Mouse (Mus musculus) midbrain, embryonic 13.5 days (tissue): ENCODE data around the gene Dab2ip. TPM values are rescaled to one million over a fixed set of nuclear protein-coding genes. Genes with fewer than 3 reads are reported as not detected.

Experiments
- ATAC-seq: fragments of 200-750 bp; cut with Nextera tagmentation; 2 replicates; pipeline ENCODE4 v1.8.0; 2017; ENCODE audit warnings: mild to moderate bottlenecking, moderate TSS enrichment, moderate library complexity
- H3K27ac ChIP-seq: fragments of 300-500 bp; sonication (generic); 2 replicates; pipeline ENCODE4 v1.5.1; 2015; ENCODE audit warnings: inconsistent platforms, mild to moderate bottlenecking, moderate library complexity
- H3K27me3 ChIP-seq: fragments of 300-500 bp; sonication (generic); 2 replicates; pipeline ENCODE4 v1.6.1; 2015; ENCODE audit warnings: mild to moderate bottlenecking, inconsistent platforms
- H3K36me3 ChIP-seq: fragments of 300-500 bp; sonication (generic); 2 replicates; pipeline ENCODE4 v1.6.1; 2015; ENCODE audit warnings: mild to moderate bottlenecking, inconsistent platforms
- H3K4me1 ChIP-seq: fragments of 300-500 bp; sonication (generic); replicated peaks from 2 replicates; pipeline ENCODE4 v1.6.1; 2015; ENCODE audit warnings: inconsistent platforms
- H3K4me2 ChIP-seq: fragments of 300-500 bp; sonication (generic); replicated peaks from 2 replicates; pipeline ENCODE4 v1.6.1; 2015; ENCODE audit warnings: moderate library complexity, mild to moderate bottlenecking, inconsistent platforms
- H3K4me3 ChIP-seq: fragments of 300-500 bp; sonication (generic); replicated peaks from 2 replicates; pipeline ENCODE4 v1.5.1; 2015; ENCODE audit warnings: mild to moderate bottlenecking, inconsistent platforms
- H3K9ac ChIP-seq: fragments of 300-500 bp; sonication (generic); replicated peaks from 2 replicates; pipeline ENCODE4 v1.6.1; 2015; ENCODE audit warnings: mild to moderate bottlenecking, inconsistent platforms
- H3K9me3 ChIP-seq: fragments of 300-500 bp; sonication (generic); 2 replicates; pipeline ENCODE4 v1.6.1; 2016; ENCODE audit warnings: mild to moderate bottlenecking, inconsistent platforms
- WGBS: fragments of 180-500 bp; shearing (Covaris S2); methylation state at CpG from one replicate; pipeline ENCODE4 v1.1.7; 2015; 5-methylcytosine and 5-hydroxymethylcytosine counted together
- polyA plus RNA-seq: library from polyadenylated mRNA; unstranded; fragments of >200 nt; fragmentation: Nextera tagmentation; extraction: Ambion mirVana; gene quantifications from 2 replicates; pipeline ENCODE4 v1.2.1, GENCODE M21; 2015

The Dab2ip gene
- polyA plus RNA-seq, 1 experiment from 2014 or later = 36.3 TPM

GRCm38 (mm10) chr2:35619532-35619931 is 61.5 kb downstream of the Dab2ip start:
- no peak overlapping the region for H3K9ac ChIP-seq
- no peak overlapping the region for H3K27ac ChIP-seq
- 46% methylated on average over 2 of the region's 2 CpGs for WGBS

GRCm38 (mm10) chr2:35620364-35621224 is 62.5 kb downstream of the Dab2ip start:
- H3K27me3 ChIP-seq = peaks cover 5% of the 10 kb centered on the region; the same call in 1 of the 2 replicates
- 21% methylated on average over 7 of the region's 7 CpGs for WGBS
- H3K9me3 ChIP-seq = no peaks in the 10 kb centered on the region
- no peak overlapping the region for H3K4me3 ChIP-seq
- no peaks in the 10 kb centered on the region for H3K36me3 ChIP-seq
- H3K4me1 ChIP-seq = peaks cover 59% of the 10 kb centered on the region
- no peak overlapping the region for H3K9ac ChIP-seq
- H3K27ac ChIP-seq = no peak overlapping the region
- H3K4me2 ChIP-seq = peak overlapping the region; percentile 37
- ATAC-seq = peak; percentile 46

More at GRCm38 (mm10) chr2:35619532-35619931, 61.5 kb downstream of the Dab2ip start:
- Histone ChIP-seq H3K4me1 (peaks cover 54% of the 10 kb centered on the region), H3K4me3 (no peak overlapping the region), H3K36me3 (no peaks in the 10 kb centered on the region), H3K27me3 (peaks cover 5% of the 10 kb centered on the region; the same call in 1 of the 2 replicates), H3K4me2 (peak overlapping the region; percentile 37; the same call in 1 of the 2 replicates), H3K9me3 (no peaks in the 10 kb centered on the region)
- no peak for ATAC-seq

GRCm38 (mm10) chr2:35621225-35621519 is 63.1 kb downstream of the Dab2ip start:
- H3K4me2 ChIP-seq = no peak overlapping the region
- H3K27me3 ChIP-seq = peaks cover 5% of the 10 kb centered on the region; the same call in 1 of the 2 replicates
- no peaks in the 10 kb centered on the region for H3K36me3 ChIP-seq
- H3K4me1 ChIP-seq = peaks cover 62% of the 10 kb centered on the region
- WGBS = 90% methylated on average over 2 of the region's 2 CpGs
- no peaks in the 10 kb centered on the region for H3K9me3 ChIP-seq
- H3K9ac ChIP-seq = no peak overlapping the region
- H3K4me3 ChIP-seq = no peak overlapping the region
- ATAC-seq = no peak
- no peak overlapping the region for H3K27ac ChIP-seq

GRCm38 (mm10) chr2:35621796-35622195 is 63.7 kb downstream of the Dab2ip start:
- Histone ChIP-seq H3K36me3 (no peaks in the 10 kb centered on the region), H3K9ac (peak overlapping the region; percentile 77), H3K9me3 (no peaks in the 10 kb centered on the region), H3K4me3 (peak overlapping the region; percentile 55), H3K27ac (no peak overlapping the region), H3K4me1 (peaks cover 66% of the 10 kb centered on the region), H3K4me2 (peak overlapping the region; percentile 91), H3K27me3 (peaks cover 5% of the 10 kb centered on the region; the same call in 1 of the 2 replicates)
- under 1% methylated on average over 39 of the region's 41 CpGs for WGBS
- peak; percentile 81 for ATAC-seq

- Histone ChIP-seq H3K9me3 (no peaks in the 10 kb centered on the region), H3K27ac (no peak overlapping the region), H3K4me1 (peaks cover 73% of the 10 kb centered on the region), H3K4me2 (peak overlapping the region; percentile 91), H3K4me3 (peak overlapping the region; percentile 55), H3K36me3 (no peaks in the 10 kb centered on the region), H3K27me3 (peaks cover 5% of the 10 kb centered on the region; the same call in 1 of the 2 replicates), H3K9ac (peak overlapping the region; percentile 77)
- ATAC-seq = no peak
- 4% methylated on average over 20 of the region's 20 CpGs for WGBS
Observed at GRCm38 (mm10) chr2:35622261-35623103, 64.4 kb downstream of the Dab2ip start.

- WGBS = 48% methylated on average over 4 of the region's 4 CpGs
- Histone ChIP-seq H3K4me1 (peaks cover 79% of the 10 kb centered on the region), H3K4me2 (peak overlapping the region; percentile 91), H3K9me3 (no peaks in the 10 kb centered on the region), H3K27me3 (peaks cover 5% of the 10 kb centered on the region; the same call in 1 of the 2 replicates), H3K9ac (peak overlapping the region; percentile 77; the same call in 1 of the 2 replicates), H3K36me3 (no peaks in the 10 kb centered on the region), H3K27ac (no peak overlapping the region), H3K4me3 (peak overlapping the region; percentile 55)
- ATAC-seq = no peak
Observed at GRCm38 (mm10) chr2:35623104-35623377, 65.0 kb downstream of the Dab2ip start.

- Histone ChIP-seq H3K27ac (0 out of 2 replicates have a peak overlapping the region, but pooled peaks have one; percentile 35), H3K27me3 (peaks cover 5% of the 10 kb centered on the region; the same call in 1 of the 2 replicates), H3K9me3 (no peaks in the 10 kb centered on the region), H3K36me3 (no peaks in the 10 kb centered on the region), H3K4me2 (peak overlapping the region; percentile 91), H3K4me1 (peaks cover 84% of the 10 kb centered on the region), H3K9ac (peak overlapping the region; percentile 29; the same call in 1 of the 2 replicates), H3K4me3 (no peak overlapping the region)
- 39% methylated on average over 12 of the region's 12 CpGs for WGBS
- no peak for ATAC-seq
Observed at GRCm38 (mm10) chr2:35623431-35624148, 65.5 kb downstream of the Dab2ip start.

- Histone ChIP-seq H3K4me2 (no peak overlapping the region), H3K4me1 (peaks cover 82% of the 10 kb centered on the region), H3K9ac (no peak overlapping the region), H3K27me3 (peaks cover 5% of the 10 kb centered on the region; the same call in 1 of the 2 replicates), H3K9me3 (no peaks in the 10 kb centered on the region), H3K36me3 (no peaks in the 10 kb centered on the region), H3K27ac (no peak overlapping the region), H3K4me3 (no peak overlapping the region)
- no peak for ATAC-seq
- 72% methylated on average over 5 of the region's 5 CpGs for WGBS
Observed at GRCm38 (mm10) chr2:35624380-35625006, 66.4 kb downstream of the Dab2ip start.

- no peak for ATAC-seq
- peaks cover 5% of the 10 kb centered on the region; the same call in 1 of the 2 replicates for H3K27me3 ChIP-seq
- H3K36me3 ChIP-seq = no peaks in the 10 kb centered on the region
- H3K4me2 ChIP-seq = no peak overlapping the region
- H3K9me3 ChIP-seq = no peaks in the 10 kb centered on the region
- H3K4me3 ChIP-seq = no peak overlapping the region
- 96% methylated on average over 6 of the region's 6 CpGs for WGBS
- H3K27ac ChIP-seq = no peak overlapping the region
- H3K4me1 ChIP-seq = peaks cover 77% of the 10 kb centered on the region
- H3K9ac ChIP-seq = no peak overlapping the region
Observed at GRCm38 (mm10) chr2:35625007-35625380, 66.9 kb downstream of the Dab2ip start.

GRCm38 (mm10) chr2:35625526-35625925 is 67.5 kb downstream of the Dab2ip start:
- Histone ChIP-seq H3K27ac (no peak overlapping the region), H3K9me3 (no peaks in the 10 kb centered on the region), H3K4me1 (peaks cover 72% of the 10 kb centered on the region), H3K9ac (no peak overlapping the region), H3K36me3 (no peaks in the 10 kb centered on the region), H3K4me2 (no peak overlapping the region), H3K27me3 (peaks cover 5% of the 10 kb centered on the region; the same call in 1 of the 2 replicates), H3K4me3 (no peak overlapping the region)
- 79% methylated on average over 6 of the region's 6 CpGs for WGBS
- ATAC-seq = no peak

- WGBS = 76% methylated on average over 9 of the region's 9 CpGs
- no peak overlapping the region for H3K9ac ChIP-seq
- no peak overlapping the region for H3K4me2 ChIP-seq
- no peak overlapping the region for H3K27ac ChIP-seq
- no peak overlapping the region for H3K4me3 ChIP-seq
- no peak for ATAC-seq
- H3K9me3 ChIP-seq = no peaks in the 10 kb centered on the region
- H3K36me3 ChIP-seq = no peaks in the 10 kb centered on the region
- peaks cover 66% of the 10 kb centered on the region for H3K4me1 ChIP-seq
- peaks cover 5% of the 10 kb centered on the region; the same call in 1 of the 2 replicates for H3K27me3 ChIP-seq
Observed at GRCm38 (mm10) chr2:35626181-35626727, 68.2 kb downstream of the Dab2ip start.
